Mouse (Mus musculus) megakaryocyte progenitor cell, adult 5-6 weeks (primary cell): Measurements from ENCODE around the gene Lhb. TPM values are rescaled to one million over a fixed set of nuclear protein-coding genes. Genes with fewer than 3 reads are reported as not detected.

Experiments used
- ATAC-seq: replicated peaks from 2 replicates; pipeline ENCODE4 v1.8.0; 2016; ENCODE audit warnings: mild to moderate bottlenecking, moderate TSS enrichment, inconsistent platforms; ENCODE audit not compliant: poor library complexity
- total RNA-seq, 2 experiments: library from RNA; stranded (forward) in 1 of 2; stranded (reverse) in 1 of 2; fragments of 157-497, 149-512 nt in 1 of 2; fragments of 200-1000 nt in 1 of 2; gene quantifications; 2 replicates each; pipeline versions ENCODE4 v1.2.3 to v1.2.4; 2015 to 2017

Gene Lhb
- total RNA-seq, 2 experiments from 2014 or later = not detected

- ATAC-seq = no peak
These were observed 7.3 kb upstream of the Lhb start, which contains the start of gene Ntf5 for GRCm38 (mm10) chr7:45413113-45413863. TSS of gene Ntf5 (plus strand) at chr7:45413695.

GRCm38 (mm10) chr7:45413864-45414739 is 6.5 kb upstream of the Lhb start:
- ATAC-seq = no peak

GRCm38 (mm10) chr7:45414740-45415224 is 5.8 kb upstream of the Lhb start:
- no peak for ATAC-seq

- ATAC-seq = no peak
These were observed 5.0 kb upstream of the Lhb start for GRCm38 (mm10) chr7:45415636-45416035.

GRCm38 (mm10) chr7:45417962-45418492 is 2.6 kb upstream of the Lhb start:
- no peak for ATAC-seq

- ATAC-seq = no peak
These were observed 583 bp upstream of the Lhb start for GRCm38 (mm10) chr7:45419859-45420614.

GRCm38 (mm10) chr7:45421194-45421593 is 574 bp downstream of the Lhb start:
- ATAC-seq = no peak

- no peak for ATAC-seq
These were observed 5.9 kb downstream of the Lhb start for GRCm38 (mm10) chr7:45426556-45426955.

GRCm38 (mm10) chr7:45433835-45434202 is 13.2 kb downstream of the Lhb start:
- ATAC-seq = no peak

- peak; percentile 88 for ATAC-seq
These were observed 13.8 kb downstream of the Lhb start, which contains the start of gene Gys1 for GRCm38 (mm10) chr7:45434203-45435015. TSS of gene Gys1 (plus strand) at chr7:45434844.

GRCm38 (mm10) chr7:45435038-45435437 is 14.4 kb downstream of the Lhb start:
- ATAC-seq = no peak

GRCm38 (mm10) chr7:45436444-45436843 is 15.8 kb downstream of the Lhb start:
- ATAC-seq = no peak

GRCm38 (mm10) chr7:45437046-45437445 is 16.4 kb downstream of the Lhb start:
- ATAC-seq = no peak

GRCm38 (mm10) chr7:45437521-45438276 is 17.1 kb downstream of the Lhb start, which contains the start of gene Ruvbl2:
TSS of gene Ruvbl2 (minus strand) at chr7:45438096.
- no peak for ATAC-seq

- ATAC-seq = no peak
These were observed 23.2 kb downstream of the Lhb start for GRCm38 (mm10) chr7:45443526-45444420.

GRCm38 (mm10) chr7:45446589-45446988 is 26.0 kb downstream of the Lhb start:
- no peak for ATAC-seq

- peak; percentile 79 for ATAC-seq
These were observed 26.8 kb downstream of the Lhb start for GRCm38 (mm10) chr7:45447325-45447990.
